Mouse (Mus musculus): ENCODE results near the gene Wdr64. TPM values are rescaled to one million over a fixed set of nuclear protein-coding genes. Genes with fewer than 3 reads are reported as not detected.

Wdr64 gene
- polyA plus RNA-seq, 1 experiment from 2014 or later: not detected

GRCm38 (mm10) chr1:175823815-175824438 lies 125.5 kb downstream of the Wdr64 start:
- WGBS: 77% methylated on average over 9 of the region's 9 CpGs
- DNase-seq (ENCODE audit: low spot score) (peak; percentile 25), ATAC-seq (no peak)
- Histone ChIP-seq H3K9me3 (replicated peaks; ENCODE audit: control insufficient read depth, low read length) (no peaks in the 10 kb centered on the region), H3K4me1 (ENCODE audit: control insufficient read depth, insufficient read depth, low read length) (no peaks in the 10 kb centered on the region), H3K4me3 (ENCODE audit: low read depth, low read length) (no peak overlapping the region), H3K27me3 (replicated peaks; ENCODE audit: control insufficient read depth, insufficient read depth, low read length) (no peaks in the 10 kb centered on the region), H3K27ac (ENCODE audit: low read depth, low read length) (no peak overlapping the region), H3K36me3 (ENCODE audit: control insufficient read depth, insufficient read depth, low read length) (no peaks in the 10 kb centered on the region), H3K9ac (ENCODE audit: low read length) (no peak overlapping the region), H3K4me2 (ENCODE audit: low read length) (no peak overlapping the region)

- DNase-seq (ENCODE audit: low spot score) (no peak), ATAC-seq (no peak)
- 93% methylated on average over 7 of the region's 7 CpGs for WGBS
- Histone ChIP-seq H3K4me2 (ENCODE audit: low read length) (no peak overlapping the region), H3K9ac (ENCODE audit: low read length) (no peak overlapping the region), H3K27ac (ENCODE audit: low read depth, low read length) (no peak overlapping the region), H3K9me3 (replicated peaks; ENCODE audit: control insufficient read depth, low read length) (no peaks in the 10 kb centered on the region), H3K27me3 (replicated peaks; ENCODE audit: control insufficient read depth, insufficient read depth, low read length) (no peaks in the 10 kb centered on the region), H3K4me1 (ENCODE audit: control insufficient read depth, insufficient read depth, low read length) (no peaks in the 10 kb centered on the region), H3K36me3 (ENCODE audit: control insufficient read depth, insufficient read depth, low read length) (no peaks in the 10 kb centered on the region), H3K4me3 (ENCODE audit: low read depth, low read length) (no peak overlapping the region)
Measured at GRCm38 (mm10) chr1:175828539-175828938, 130.1 kb downstream of the Wdr64 start.

GRCm38 (mm10) chr1:175829220-175829619 lies 130.8 kb downstream of the Wdr64 start:
- H3K9me3 ChIP-seq (replicated peaks; ENCODE audit: control insufficient read depth, low read length): no peaks in the 10 kb centered on the region
- no peak overlapping the region for H3K4me2 ChIP-seq (ENCODE audit: low read length)
- WGBS: 84% methylated on average over 2 of the region's 2 CpGs
- ATAC-seq (no peak), DNase-seq (ENCODE audit: low spot score) (no peak)
- H3K27me3 ChIP-seq (replicated peaks; ENCODE audit: control insufficient read depth, insufficient read depth, low read length): no peaks in the 10 kb centered on the region
- H3K4me3 ChIP-seq (ENCODE audit: low read depth, low read length): no peak overlapping the region
- H3K36me3 ChIP-seq (ENCODE audit: control insufficient read depth, insufficient read depth, low read length): no peaks in the 10 kb centered on the region
- no peak overlapping the region for H3K27ac ChIP-seq (ENCODE audit: low read depth, low read length)
- H3K9ac ChIP-seq (ENCODE audit: low read length): no peak overlapping the region
- H3K4me1 ChIP-seq (ENCODE audit: control insufficient read depth, insufficient read depth, low read length): no peaks in the 10 kb centered on the region

GRCm38 (mm10) chr1:175855515-175855914 lies 157.1 kb downstream of the Wdr64 start:
- Histone ChIP-seq H3K36me3 (ENCODE audit: control insufficient read depth, insufficient read depth, low read length) (no peaks in the 10 kb centered on the region), H3K27me3 (replicated peaks; ENCODE audit: control insufficient read depth, insufficient read depth, low read length) (no peaks in the 10 kb centered on the region), H3K4me1 (ENCODE audit: control insufficient read depth, insufficient read depth, low read length) (no peaks in the 10 kb centered on the region), H3K9me3 (replicated peaks; ENCODE audit: control insufficient read depth, low read length) (no peaks in the 10 kb centered on the region), H3K4me2 (ENCODE audit: low read length) (no peak overlapping the region), H3K9ac (ENCODE audit: low read length) (no peak overlapping the region), H3K4me3 (ENCODE audit: low read depth, low read length) (no peak overlapping the region), H3K27ac (ENCODE audit: low read depth, low read length) (no peak overlapping the region)
- DNase-seq (ENCODE audit: low spot score) (no peak), ATAC-seq (no peak; the same call in 1 of the 2 replicates)
- WGBS: 97% methylated on average over 1 of the region's 1 CpGs

Other genes with a start within 250 kb of the Wdr64 start
- gene Rgs7, start 206.1 kb upstream of the Wdr64 start, polyA plus RNA-seq (2014; fragmentation: Nextera tagmentation; extraction: Ambion mirVana): 19.1 and 23.0 TPM in 2 replicates
- gene Kmo, start 78.2 kb upstream of the Wdr64 start, polyA plus RNA-seq (2014; fragmentation: Nextera tagmentation; extraction: Ambion mirVana): not detected in 2 replicates
- gene Fh1, start 73.0 kb upstream of the Wdr64 start, polyA plus RNA-seq (2014; fragmentation: Nextera tagmentation; extraction: Ambion mirVana): 91.5 and 107 TPM in 2 replicates
- gene Opn3, start 5.8 kb upstream of the Wdr64 start, polyA plus RNA-seq (2014; fragmentation: Nextera tagmentation; extraction: Ambion mirVana): 4.3 and 4.9 TPM in 2 replicates
- gene Chml, start 5.7 kb upstream of the Wdr64 start, polyA plus RNA-seq (2014; fragmentation: Nextera tagmentation; extraction: Ambion mirVana): 2.0 and 2.5 TPM in 2 replicates
- 28.1 and 28.8 TPM in 2 replicates for gene Exo1, start 182.0 kb downstream of the Wdr64 start, polyA plus RNA-seq (2014; fragmentation: Nextera tagmentation; extraction: Ambion mirVana)
- not detected in 2 replicates for gene Gm38100, start 221.7 kb downstream of the Wdr64 start, polyA plus RNA-seq (2014; fragmentation: Nextera tagmentation; extraction: Ambion mirVana)

Measured in forebrain, embryonic 14.5 days (tissue).